Mouse (Mus musculus) megakaryocyte, adult 5-6 weeks (primary cell): ENCODE data around the gene Tlx2. TPM values are rescaled to one million over a fixed set of nuclear protein-coding genes. Genes with fewer than 3 reads are reported as not detected.

Experiments
- ATAC-seq: 2 replicates; pipeline ENCODE4 v1.8.0; 2016; ENCODE audit warnings: mild to moderate bottlenecking, inconsistent platforms; ENCODE audit not compliant: poor library complexity, severe bottlenecking
- total RNA-seq, 2 experiments: library from RNA; stranded (forward) in 1 of 2; stranded (reverse) in 1 of 2; fragments of 153-499, 151-499 nt in 1 of 2; fragments of 221-1000, 200-1000 nt in 1 of 2; gene quantifications; 2 replicates each; pipeline versions ENCODE4 v1.2.3 to v1.2.4; 2015 to 2017

The Tlx2 gene
- total RNA-seq, 2 experiments from 2014 or later = not detected

- ATAC-seq = no peak
Measured at GRCm38 (mm10) chr6:83025221-83025620, 44.9 kb downstream of the Tlx2 start.

- no peak for ATAC-seq
Measured at GRCm38 (mm10) chr6:83024421-83024820, 45.7 kb downstream of the Tlx2 start.

- no peak for ATAC-seq
Measured at GRCm38 (mm10) chr6:83023786-83024185, 46.3 kb downstream of the Tlx2 start.

- no peak for ATAC-seq
Measured at GRCm38 (mm10) chr6:83023008-83023407, 47.1 kb downstream of the Tlx2 start.

GRCm38 (mm10) chr6:83020836-83021593 lies 49.1 kb downstream of the Tlx2 start:
- ATAC-seq = no peak

- no peak for ATAC-seq
Measured at GRCm38 (mm10) chr6:83020121-83020520, 50.0 kb downstream of the Tlx2 start.

- ATAC-seq = no peak
Measured at GRCm38 (mm10) chr6:83019044-83019443, 51.0 kb downstream of the Tlx2 start.

Other genes with a start within 250 kb of the Tlx2 start
- 1.4 and 2.5 TPM in 2 replicates for gene Sema4f, start 130.5 kb downstream of the Tlx2 start, total RNA-seq (2015)
- gene Sema4f, start 130.5 kb downstream of the Tlx2 start, total RNA-seq (2017) = 0.29 and 1.6 TPM in 2 replicates
- 0.98 and 1.1 TPM in 2 replicates for gene M1ap, start 123.4 kb downstream of the Tlx2 start, total RNA-seq (2015)
- gene M1ap, start 123.4 kb downstream of the Tlx2 start, total RNA-seq (2017) = 1.5 and 3.5 TPM in 2 replicates
- gene Dok1, start 36.8 kb downstream of the Tlx2 start, total RNA-seq (2015) = 10.2 and 12.3 TPM in 2 replicates
- 23.5 and 26.8 TPM in 2 replicates for gene Dok1, start 36.8 kb downstream of the Tlx2 start, total RNA-seq (2017)
- gene Loxl3, start 36.1 kb downstream of the Tlx2 start, total RNA-seq (2015) = 0.30 and 0.65 TPM in 2 replicates
- 0.44 and 1.4 TPM in 2 replicates for gene Loxl3, start 36.1 kb downstream of the Tlx2 start, total RNA-seq (2017)
- gene Aup1, start 15.8 kb downstream of the Tlx2 start, total RNA-seq (2015) = 156 and 191 TPM in 2 replicates
- 143 and 168 TPM in 2 replicates for gene Aup1, start 15.8 kb downstream of the Tlx2 start, total RNA-seq (2017)
- gene Htra2, start 15.0 kb downstream of the Tlx2 start, total RNA-seq (2015) = 53.9 and 55.6 TPM in 2 replicates
- gene Htra2, start 15.0 kb downstream of the Tlx2 start, total RNA-seq (2017) = 34.1 and 41.4 TPM in 2 replicates
- 2.2 and 2.3 TPM in 2 replicates for gene Dqx1, start 12.4 kb downstream of the Tlx2 start, total RNA-seq (2015)
- gene Dqx1, start 12.4 kb downstream of the Tlx2 start, total RNA-seq (2017) = 0.62 and 1.2 TPM in 2 replicates
- 28.9 and 37.5 TPM in 2 replicates for gene Pcgf1, start 7.6 kb upstream of the Tlx2 start, total RNA-seq (2015)
- 10.5 and 16.6 TPM in 2 replicates for gene Pcgf1, start 7.6 kb upstream of the Tlx2 start, total RNA-seq (2017)
- not detected in 2 replicates for gene Lbx2, start 16.1 kb upstream of the Tlx2 start, total RNA-seq (2015)
- not detected in 2 replicates for gene Lbx2, start 16.1 kb upstream of the Tlx2 start, total RNA-seq (2017)
- 2.2 and 3.9 TPM in 2 replicates for gene Ccdc142, start 31.3 kb upstream of the Tlx2 start, total RNA-seq (2015)
- 0.22 and 3.2 TPM in 2 replicates for gene Ccdc142, start 31.3 kb upstream of the Tlx2 start, total RNA-seq (2017)
- gene Gm42688, start 31.3 kb upstream of the Tlx2 start, total RNA-seq (2015) = 0.87 and 1.3 TPM in 2 replicates
- 2.9 and 3.0 TPM in 2 replicates for gene Gm42688, start 31.3 kb upstream of the Tlx2 start, total RNA-seq (2017)
- 44.5 and 45.8 TPM in 2 replicates for gene Mrpl53, start 38.7 kb upstream of the Tlx2 start, total RNA-seq (2015)
- gene Mrpl53, start 38.7 kb upstream of the Tlx2 start, total RNA-seq (2017) = 20.8 and 27.7 TPM in 2 replicates
- gene Mogs, start 45.2 kb upstream of the Tlx2 start, total RNA-seq (2015) = 17.5 and 21.6 TPM in 2 replicates
- 33.4 and 38.7 TPM in 2 replicates for gene Mogs, start 45.2 kb upstream of the Tlx2 start, total RNA-seq (2017)
- gene Wbp1, start 51.3 kb upstream of the Tlx2 start, total RNA-seq (2015) = 33.5 and 34.8 TPM in 2 replicates
- 74.0 and 89.9 TPM in 2 replicates for gene Wbp1, start 51.3 kb upstream of the Tlx2 start, total RNA-seq (2017)
- 18.8 and 19.6 TPM in 2 replicates for gene Ino80b, start 55.1 kb upstream of the Tlx2 start, total RNA-seq (2015)
- gene Ino80b, start 55.1 kb upstream of the Tlx2 start, total RNA-seq (2017) = 26.0 and 36.2 TPM in 2 replicates
- gene Rtkn, start 65.2 kb upstream of the Tlx2 start, total RNA-seq (2015) = 0.52 and 0.67 TPM in 2 replicates
- 0.29 and 1.2 TPM in 2 replicates for gene Rtkn, start 65.2 kb upstream of the Tlx2 start, total RNA-seq (2017)
- gene Wdr54, start 86.1 kb upstream of the Tlx2 start, total RNA-seq (2015) = not detected in 2 replicates
- 0.88 TPM in 1 of 2 replicates, not detected in the other for gene Wdr54, start 86.1 kb upstream of the Tlx2 start, total RNA-seq (2017)
- not detected in 2 replicates for gene 1700003E16Rik, start 86.1 kb upstream of the Tlx2 start, total RNA-seq (2015)
- not detected in 2 replicates for gene 1700003E16Rik, start 86.1 kb upstream of the Tlx2 start, total RNA-seq (2017)
- gene Dctn1, start 95.6 kb upstream of the Tlx2 start, total RNA-seq (2015) = 30.6 and 38.8 TPM in 2 replicates
- 41.0 and 61.7 TPM in 2 replicates for gene Dctn1, start 95.6 kb upstream of the Tlx2 start, total RNA-seq (2017)
- gene Slc4a5, start 149.5 kb upstream of the Tlx2 start, total RNA-seq (2015) = 0.02 TPM in 1 of 2 replicates, not detected in the other
- gene Slc4a5, start 149.5 kb upstream of the Tlx2 start, total RNA-seq (2017) = not detected in 2 replicates